Mouse (Mus musculus) kidney, postnatal 0 days (tissue): Measurements from ENCODE around the gene Tbl2. TPM values are rescaled to one million over a fixed set of nuclear protein-coding genes. Genes with fewer than 3 reads are reported as not detected.

Source experiments
- ATAC-seq: fragments of 200-750 bp; cut with Nextera tagmentation; replicated peaks from 2 replicates; pipeline ENCODE4 v1.8.0; 2017; ENCODE audit warnings: low read depth, moderate number of reproducible peaks, moderate TSS enrichment, moderate library complexity; ENCODE audit not compliant: low FRiP score
- DNase-seq: peaks from one replicate; pipeline ENCODE4 v3.0.0-alpha.2; 2016; ENCODE audit warnings: low spot score
- H3K27ac ChIP-seq: fragments of 300-500 bp; sonication (generic); 2 replicates; pipeline ENCODE4 v1.5.1; 2014; ENCODE audit warnings: mild to moderate bottlenecking
- H3K27me3 ChIP-seq: fragments of 300-500 bp; sonication (generic); 2 replicates; pipeline ENCODE4 v1.6.1; 2014; ENCODE audit warnings: low read length, mixed read lengths; ENCODE audit not compliant: insufficient read depth
- H3K36me3 ChIP-seq: fragments of 300-500 bp; sonication (generic); 2 replicates; pipeline ENCODE4 v1.6.1; 2014; ENCODE audit warnings: low read length, mixed read lengths; ENCODE audit not compliant: insufficient read depth
- H3K4me1 ChIP-seq: fragments of 300-500 bp; sonication (generic); replicated peaks from 2 replicates; pipeline ENCODE4 v1.6.1; 2014; ENCODE audit warnings: antibody characterized with exemption, low read length, mixed read lengths; ENCODE audit not compliant: insufficient read depth
- H3K4me2 ChIP-seq: fragments of 300-500 bp; sonication (generic); 2 replicates; pipeline ENCODE4 v1.6.1; 2014; ENCODE audit warnings: mild to moderate bottlenecking, low read length, moderate library complexity, mixed read lengths
- H3K4me3 ChIP-seq: fragments of 300-500 bp; sonication (generic); replicated peaks from 2 replicates; pipeline ENCODE4 v1.5.1; 2014; ENCODE audit warnings: low read depth, low read length
- H3K9ac ChIP-seq: fragments of 300-500 bp; sonication (generic); 2 replicates; pipeline ENCODE4 v1.6.1; 2014; ENCODE audit warnings: low read depth, low read length
- H3K9me3 ChIP-seq: fragments of 300-500 bp; sonication (generic); replicated peaks from 2 replicates; pipeline ENCODE4 v1.6.1; 2016; ENCODE audit warnings: low read length, inconsistent platforms, mixed read lengths
- CTCF ChIP-seq: IDR thresholded peaks from 2 replicates; pipeline ENCODE4 v1.5.1; 2016; ENCODE audit warnings: antibody characterized with exemption, low read depth, mild to moderate bottlenecking, moderate library complexity
- WGBS: fragments of 180-500 bp; shearing (Covaris S2); extraction: QIAGEN DNeasy Blood & Tissue Kit; methylation state at CpG from one replicate; pipeline ENCODE4 v1.1.7; 2014; 5-methylcytosine and 5-hydroxymethylcytosine counted together
- microRNA-seq: library from miRNA; unstranded; fragments of <30 nt; microRNA quantifications from one replicate; pipeline ENCODE4, GENCODE M21; 2016
- polyA plus RNA-seq: library from polyadenylated mRNA; unstranded; fragments of >200 nt; fragmentation: Nextera tagmentation; extraction: Ambion mirVana; gene quantifications from 2 replicates; pipeline ENCODE4 v1.2.1, GENCODE M21; 2015

Tbl2 gene
- polyA plus RNA-seq, 1 experiment from 2014 or later, result 14.5 TPM

DNA sequence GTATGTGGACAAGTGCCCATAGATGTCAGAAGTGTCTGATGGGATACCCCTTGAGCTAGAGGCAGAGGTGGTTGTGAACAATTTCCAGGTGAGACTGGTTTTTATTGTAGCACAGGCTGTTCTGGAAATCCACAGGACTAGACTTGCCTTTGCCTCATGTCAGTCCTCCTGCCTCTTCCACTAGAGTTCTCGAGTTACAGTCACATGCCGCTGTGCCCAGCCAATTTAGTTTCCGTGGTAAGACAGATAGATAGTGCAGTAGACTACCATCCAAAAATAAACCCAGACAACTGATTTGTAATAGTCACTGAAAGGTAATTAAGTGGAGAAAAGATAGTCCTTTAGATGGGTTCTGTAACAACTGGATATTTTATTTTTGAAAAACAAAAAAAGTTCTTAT is 53.3 kb downstream of the Tbl2 start:
- Histone ChIP-seq H3K9me3 (no peaks in the 10 kb centered on the region), H3K9ac (no peak overlapping the region), H3K36me3 (peaks cover 25% of the 10 kb centered on the region), H3K27ac (no peak overlapping the region), H3K4me1 (no peaks in the 10 kb centered on the region), H3K27me3 (no peaks in the 10 kb centered on the region), H3K4me3 (no peak overlapping the region), H3K4me2 (no peak overlapping the region)
- DNase-seq (no peak), ATAC-seq (no peak)
- WGBS, result 57% methylated on average over 3 of the region's 3 CpGs
- TF ChIP-seq CTCF, result no peak

DNA sequence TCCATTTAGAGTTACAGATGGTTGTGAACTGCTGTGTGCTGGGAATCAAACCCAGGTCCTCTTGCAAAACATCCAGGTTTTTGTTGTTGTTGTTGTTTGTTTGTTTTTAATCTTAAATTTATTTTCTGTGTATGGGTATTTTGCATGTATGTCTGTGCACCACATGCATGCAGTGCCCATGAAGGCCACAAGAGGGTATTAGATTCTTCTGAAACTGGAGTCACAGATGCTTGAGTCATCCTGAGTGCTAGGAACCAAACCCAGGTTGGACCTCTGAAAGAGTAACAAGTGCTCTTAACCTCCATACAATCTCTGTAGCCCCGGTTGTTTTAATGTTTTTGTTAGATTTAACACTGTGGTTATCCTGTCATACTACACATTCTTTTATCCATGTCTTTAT is 58.7 kb downstream of the Tbl2 start:
- ATAC-seq (no peak), DNase-seq (no peak)
- H3K36me3 ChIP-seq, result peaks cover 54% of the 10 kb centered on the region
- H3K4me1 ChIP-seq, result no peaks in the 10 kb centered on the region
- 92% methylated on average over 1 of the region's 1 CpGs for WGBS
- no peak overlapping the region for H3K27ac ChIP-seq
- H3K9ac ChIP-seq, result no peak overlapping the region
- H3K27me3 ChIP-seq, result no peaks in the 10 kb centered on the region
- no peak overlapping the region for H3K4me3 ChIP-seq
- H3K4me2 ChIP-seq, result no peak overlapping the region
- TF ChIP-seq CTCF, result peak; percentile 43; the same call in 1 of the 2 replicates
- H3K9me3 ChIP-seq, result no peaks in the 10 kb centered on the region

Small RNAs within 50 kb of the gene (microRNA-seq; reads per million reads assigned to microRNA genes)
- not detected for gene Gm25315

Other genes with a start within 250 kb of the Tbl2 start
- not detected in 2 replicates for gene Tmem270, start 242.9 kb upstream of the Tbl2 start, polyA plus RNA-seq
- 0.14 TPM in 1 of 2 replicates, not detected in the other for gene Cldn13, start 234.1 kb upstream of the Tbl2 start, polyA plus RNA-seq
- 41.5 and 43.4 TPM in 2 replicates for gene Mettl27, start 217.3 kb upstream of the Tbl2 start, polyA plus RNA-seq
- 55.7 and 59.1 TPM in 2 replicates for gene Cldn4, start 202.7 kb upstream of the Tbl2 start, polyA plus RNA-seq
- gene Cldn3, start 163.4 kb upstream of the Tbl2 start, polyA plus RNA-seq, result 72.4 and 72.9 TPM in 2 replicates
- gene Abhd11, start 140.5 kb upstream of the Tbl2 start, polyA plus RNA-seq, result 93.7 and 94.5 TPM in 2 replicates
- 6.6 and 9.0 TPM in 2 replicates for gene Stx1a, start 126.2 kb upstream of the Tbl2 start, polyA plus RNA-seq
- 42.4 and 42.6 TPM in 2 replicates for gene Dnajc30, start 85.5 kb upstream of the Tbl2 start, polyA plus RNA-seq
- 80.4 and 85.2 TPM in 2 replicates for gene Bud23, start 84.7 kb upstream of the Tbl2 start, polyA plus RNA-seq
- gene Vps37d, start 71.4 kb upstream of the Tbl2 start, polyA plus RNA-seq, result 9.9 and 12.5 TPM in 2 replicates
- gene Mlxipl, start 59.8 kb upstream of the Tbl2 start, polyA plus RNA-seq, result 6.5 and 7.8 TPM in 2 replicates
- 58.8 and 65.6 TPM in 2 replicates for gene Bcl7b, start 18.6 kb downstream of the Tbl2 start, polyA plus RNA-seq
- gene Baz1b, start 37.6 kb downstream of the Tbl2 start, polyA plus RNA-seq, result 22.6 and 22.9 TPM in 2 replicates
- gene Fzd9, start 101.6 kb downstream of the Tbl2 start, polyA plus RNA-seq, result 0.65 and 0.93 TPM in 2 replicates
- not detected in 2 replicates for gene Fkbp6, start 200.4 kb downstream of the Tbl2 start, polyA plus RNA-seq
- not detected in 2 replicates for gene Trim50, start 203.6 kb downstream of the Tbl2 start, polyA plus RNA-seq
- gene Nsun5, start 220.3 kb downstream of the Tbl2 start, polyA plus RNA-seq, result 22.7 and 23.8 TPM in 2 replicates
- gene Pom121, start 244.9 kb downstream of the Tbl2 start, polyA plus RNA-seq, result 8.1 and 8.9 TPM in 2 replicates